Mouse (Mus musculus) CH12.LX (cell line): ENCODE measurements around the gene Afg1l. TPM values are rescaled to one million over a fixed set of nuclear protein-coding genes. Genes with fewer than 3 reads are reported as not detected.

Experiments
- DNase-seq: peaks from one replicate; pipeline ENCODE4 v3.0.0-alpha.2; 2013; ENCODE audit errors: extremely low read depth
- H3K27ac ChIP-seq: 2 replicates; pipeline ENCODE4 v1.5.1; 2012; ENCODE audit warnings: low read depth, mild to moderate bottlenecking, control low read depth, moderate library complexity; ENCODE audit not compliant: insufficient read depth
- H3K27me3 ChIP-seq: replicated peaks from 2 replicates; pipeline ENCODE3; 2012; ENCODE audit warnings: inconsistent platforms
- H3K36me3 ChIP-seq, 2 experiments: replicated peaks in 1 of 2; 2 replicates each; pipeline versions ENCODE3 to v1.6.1; 2012; ENCODE audit warnings: inconsistent platforms in 1 of 2, low read length in 1 of 2, mild to moderate bottlenecking in 1 of 2, mixed read lengths in 1 of 2, moderate library complexity in 1 of 2; ENCODE audit not compliant: control insufficient read depth in 1 of 2, insufficient read depth in 1 of 2
- H3K4me1 ChIP-seq, 2 experiments: 2 replicates each; pipeline ENCODE4 v1.6.1; 2012; ENCODE audit warnings: inconsistent platforms in 1 of 2, moderate library complexity in 1 of 2; ENCODE audit not compliant: insufficient read depth in 2 of 2, control insufficient read depth in 1 of 2
- H3K4me2 ChIP-seq: 2 replicates; pipeline ENCODE4 v1.6.1; 2012; ENCODE audit warnings: low read depth, mild to moderate bottlenecking, control low read depth; ENCODE audit not compliant: poor library complexity, insufficient read depth, severe bottlenecking
- H3K4me3 ChIP-seq, 3 experiments: fragments of 150-350 bp in 1 of 3; sonication (generic) in 1 of 3; replicated peaks in 1 of 3; 2 replicates each; pipeline versions ENCODE3 to v1.5.1; 2011 to 2012; ENCODE audit warnings: low read depth in 2 of 3, low read length in 2 of 3, mild to moderate bottlenecking in 2 of 3, moderate library complexity in 2 of 3, control low read depth in 1 of 3, improper control_type of control experiment in 1 of 3, inconsistent platforms in 1 of 3, mixed read lengths in 1 of 3; ENCODE audit not compliant: poor library complexity in 1 of 3
- H3K79me2 ChIP-seq: replicated peaks from 2 replicates; pipeline ENCODE4 v1.6.1; 2012; ENCODE audit warnings: mild to moderate bottlenecking, moderate library complexity; ENCODE audit not compliant: control insufficient read depth, poor library complexity, insufficient read depth, severe bottlenecking; ENCODE audit errors: extremely low read depth
- H3K9ac ChIP-seq: 2 replicates; pipeline ENCODE4 v1.6.1; 2012; ENCODE audit warnings: low read depth, mild to moderate bottlenecking, control low read depth, moderate library complexity; ENCODE audit not compliant: insufficient read depth
- H3K9me3 ChIP-seq: replicated peaks from 2 replicates; pipeline ENCODE3; 2012; ENCODE audit warnings: low read length, inconsistent platforms, mixed read lengths
- CHD2 ChIP-seq: IDR thresholded peaks from 2 replicates; pipeline ENCODE4 v1.6.1; 2011; ENCODE audit warnings: low read length, improper control_type of control experiment
- CTCF ChIP-seq, 2 experiments: IDR thresholded peaks in 1 of 2; conservative IDR thresholded peaks in 1 of 2; 2 replicates each; pipeline ENCODE4 v1.5.1; 2011 to 2012; ENCODE audit warnings: low read depth in 2 of 2, low read length in 2 of 2, improper control_type of control experiment in 1 of 2, inconsistent platforms in 1 of 2, mild to moderate bottlenecking in 1 of 2, moderate library complexity in 1 of 2
- JUN ChIP-seq: IDR thresholded peaks from 2 replicates; pipeline ENCODE4 v1.6.1; 2011; ENCODE audit warnings: low read depth, mild to moderate bottlenecking, low read length, improper control_type of control experiment, moderate library complexity; ENCODE audit not compliant: insufficient read depth
- JUND ChIP-seq: conservative IDR thresholded peaks from 2 replicates; pipeline ENCODE4 v1.6.1; 2011; ENCODE audit warnings: low read depth, low read length, improper control_type of control experiment
- MAX ChIP-seq: IDR thresholded peaks from 2 replicates; pipeline ENCODE4 v1.6.1; 2011; ENCODE audit warnings: low read length, improper control_type of control experiment
- MXI1 ChIP-seq: IDR thresholded peaks from 2 replicates; pipeline ENCODE4 v1.6.1; 2011; ENCODE audit warnings: mild to moderate bottlenecking, low read depth, low read length, improper control_type of control experiment
- PAX5 ChIP-seq: IDR thresholded peaks from 2 replicates; pipeline ENCODE4 v1.6.1; 2012; ENCODE audit warnings: low read length, inconsistent platforms, mixed read lengths
- POLR2A ChIP-seq: IDR thresholded peaks from 2 replicates; pipeline ENCODE4 v1.6.1; 2011; ENCODE audit warnings: low read depth, mild to moderate bottlenecking, improper control_type of control experiment, low read length
- RAD21 ChIP-seq: IDR thresholded peaks from 2 replicates; pipeline ENCODE4 v1.6.1; 2011; ENCODE audit warnings: low read depth, mild to moderate bottlenecking, low read length, improper control_type of control experiment, moderate library complexity
- SMC3 ChIP-seq: IDR thresholded peaks from 2 replicates; pipeline ENCODE4 v1.6.1; 2011; ENCODE audit warnings: low read depth, low read length, improper control_type of control experiment
- UBTF ChIP-seq: IDR thresholded peaks from 2 replicates; pipeline ENCODE4 v1.6.1; 2012; ENCODE audit warnings: low read depth, mild to moderate bottlenecking, inconsistent platforms, low read length, improper control_type of control experiment, moderate library complexity
- dilution Hi-C: fragments of 300-500 bp; cut with MboI; formaldehyde crosslinking; loops from 2 replicates; pipeline ENCODE4 v1.14.3; 2020; ENCODE audit warnings: low sequenced_read_pairs; ENCODE audit not compliant: extremely low pct_unique_long_range_greater_than_20kb, extremely low pct_ligation_motif_present
- in situ Hi-C: fragments of 300-500 bp; cut with MboI; formaldehyde crosslinking; loops from 3 replicates; pipeline ENCODE4 v1.14.3; 2019; ENCODE audit warnings: low sequenced_read_pairs, low pct_ligation_motif_present, low pct_unique_long_range_greater_than_20kb, mixed read lengths
- polyA plus RNA-seq: library from polyadenylated mRNA; unstranded; fragments of >175 nt; gene quantifications from 2 replicates; pipeline ENCODE4 v1.2.1, GENCODE M21; 2012; ENCODE audit warnings: low read depth; ENCODE audit not compliant: insufficient read length
- total RNA-seq, 2 experiments: library from RNA; depleted of rRNA; stranded (reverse); fragments of 300-350 nt in 1 of 2; fragments of >200 nt in 1 of 2; gene quantifications; 2 replicates each; pipeline ENCODE4 v1.2.3; 2012 to 2014

Gene Afg1l
- total and polyA plus RNA-seq, 3 experiments, result 3.1 to 6.9 (median 4.5) TPM

DNA sequence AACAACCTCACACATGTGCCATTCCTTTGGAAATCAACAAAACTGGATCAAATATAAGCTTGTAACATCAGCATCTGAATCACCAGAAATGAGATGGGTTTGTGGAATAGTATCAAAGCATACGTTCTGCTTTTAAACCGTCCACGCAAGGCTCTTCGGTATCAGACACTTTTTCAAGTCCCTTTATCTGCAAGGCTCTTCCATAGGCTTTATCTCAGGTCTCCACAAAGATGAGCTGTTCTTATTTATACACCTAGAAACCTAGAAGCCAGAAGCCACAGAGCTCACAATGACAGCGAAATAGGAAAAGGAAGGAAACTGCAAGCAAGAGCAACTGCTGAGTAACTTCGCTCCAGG, 205.0 kb downstream of the Afg1l start:
- peak overlapping the region; percentile 81 for H3K4me2 ChIP-seq
- peaks cover 40% of the 10 kb centered on the region for H3K79me2 ChIP-seq
- H3K36me3 ChIP-seq, result peaks cover 10 to 27% of the 10 kb centered on the region in 2 experiments
- peak overlapping the region; percentile 55 for H3K27ac ChIP-seq
- dilution Hi-C loops (no loop called here), in situ Hi-C loops (no loop called here)
- peaks cover 8 to 58% of the 10 kb centered on the region in 2 experiments for H3K4me1 ChIP-seq
- peak overlapping the region; percentile 28; the same call in 1 of the 2 replicates for H3K9ac ChIP-seq
- H3K9me3 ChIP-seq, result peaks cover 12% of the 10 kb centered on the region
- H3K27me3 ChIP-seq, result no peaks in the 10 kb centered on the region
- no peak for DNase-seq
- TF ChIP-seq CTCF (conservative IDR thresholded peaks at IDR 0.05 in 1 of 2, IDR thresholded peaks at IDR 0.05 in 1 of 2; ENCODE audit: low read depth in 2 of 2, low read length in 2 of 2) (no peak), MXI1 (no peak), RAD21 (no peak), UBTF (no peak), JUND (no peak), SMC3 (no peak), POLR2A (no peak)
- H3K4me3 ChIP-seq, result peak overlapping the region; percentile 22 to 35 (median 30)

DNA sequence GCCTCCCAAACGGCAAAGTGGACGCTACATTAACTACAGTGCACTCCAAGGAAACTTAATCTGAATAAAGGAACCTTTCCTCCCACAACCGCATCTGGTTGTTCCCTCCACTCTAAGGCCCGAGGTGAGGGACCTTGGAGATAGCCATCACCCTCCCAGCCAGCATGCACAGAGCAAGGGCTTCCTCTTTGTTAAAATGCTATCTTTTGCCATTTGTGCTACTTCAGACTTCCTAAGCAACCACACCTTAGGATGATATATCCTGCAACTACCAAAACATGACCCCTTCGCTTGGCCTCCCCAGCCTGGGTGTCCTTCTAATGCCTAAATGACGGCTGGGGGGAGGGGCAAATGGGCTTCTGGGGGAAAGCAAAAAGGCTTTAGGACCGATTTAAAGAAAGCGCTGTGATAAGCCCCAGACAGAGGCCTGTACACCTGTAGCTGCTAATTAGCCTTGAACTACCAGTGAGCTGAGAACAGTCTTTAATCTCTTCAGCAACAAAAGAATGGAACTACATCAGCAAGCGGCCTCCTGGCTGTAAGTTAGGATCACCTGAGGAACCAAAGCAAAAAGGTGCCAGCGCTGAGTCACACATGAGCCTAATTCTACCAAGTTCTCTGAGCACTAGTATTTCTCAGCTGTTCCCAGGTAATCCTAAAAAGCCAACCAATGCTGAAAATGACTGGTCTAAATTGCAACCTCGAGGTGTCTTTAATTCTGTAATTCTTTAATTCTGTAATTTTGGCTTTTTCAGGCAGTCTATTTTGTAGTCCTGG, 206.7 kb downstream of the Afg1l start:
- in situ Hi-C loops, result no loop called here
- Histone ChIP-seq H3K4me3 (no peak overlapping the region), H3K9ac (peak overlapping the region; percentile 41), H3K36me3 (peaks cover 19 to 44% of the 10 kb centered on the region in 2 experiments), H3K79me2 (peaks cover 45% of the 10 kb centered on the region), H3K27ac (peak overlapping the region; percentile 73), H3K4me2 (peak overlapping the region; percentile 62), H3K4me1 (peaks cover 9 to 60% of the 10 kb centered on the region in 2 experiments), H3K27me3 (no peaks in the 10 kb centered on the region), H3K9me3 (peaks cover 10% of the 10 kb centered on the region)
- DNase-seq, result no peak
- dilution Hi-C loops, result no loop called here
- no peak for TF ChIP-seq POLR2A
- no peak for TF ChIP-seq MAX
- 0 out of 2 replicates have a peak, but pooled peaks have one; percentile 49 for TF ChIP-seq CHD2
- TF ChIP-seq PAX5, result no peak
- TF ChIP-seq MXI1, result peak; percentile 12; the same call in 1 of the 2 replicates
- TF ChIP-seq JUN, result no peak
- TF ChIP-seq RAD21, result no peak
